Mouse (Mus musculus) kidney, postnatal 36 days (tissue): ENCODE measurements around the gene Dnajb9.
"Not testable (repeated sequence)": the region's sequence is repeated elsewhere in the genome, so short reads cannot be mapped to it uniquely, and the experiment has no call there.

Source experiments
- DNase-seq, 2 experiments: peaks; one replicate each; pipeline ENCODE4 v3.0.0; 2021 to 2022; ENCODE audit warnings: mixed read lengths in 2 of 2

The Dnajb9 gene

DNA sequence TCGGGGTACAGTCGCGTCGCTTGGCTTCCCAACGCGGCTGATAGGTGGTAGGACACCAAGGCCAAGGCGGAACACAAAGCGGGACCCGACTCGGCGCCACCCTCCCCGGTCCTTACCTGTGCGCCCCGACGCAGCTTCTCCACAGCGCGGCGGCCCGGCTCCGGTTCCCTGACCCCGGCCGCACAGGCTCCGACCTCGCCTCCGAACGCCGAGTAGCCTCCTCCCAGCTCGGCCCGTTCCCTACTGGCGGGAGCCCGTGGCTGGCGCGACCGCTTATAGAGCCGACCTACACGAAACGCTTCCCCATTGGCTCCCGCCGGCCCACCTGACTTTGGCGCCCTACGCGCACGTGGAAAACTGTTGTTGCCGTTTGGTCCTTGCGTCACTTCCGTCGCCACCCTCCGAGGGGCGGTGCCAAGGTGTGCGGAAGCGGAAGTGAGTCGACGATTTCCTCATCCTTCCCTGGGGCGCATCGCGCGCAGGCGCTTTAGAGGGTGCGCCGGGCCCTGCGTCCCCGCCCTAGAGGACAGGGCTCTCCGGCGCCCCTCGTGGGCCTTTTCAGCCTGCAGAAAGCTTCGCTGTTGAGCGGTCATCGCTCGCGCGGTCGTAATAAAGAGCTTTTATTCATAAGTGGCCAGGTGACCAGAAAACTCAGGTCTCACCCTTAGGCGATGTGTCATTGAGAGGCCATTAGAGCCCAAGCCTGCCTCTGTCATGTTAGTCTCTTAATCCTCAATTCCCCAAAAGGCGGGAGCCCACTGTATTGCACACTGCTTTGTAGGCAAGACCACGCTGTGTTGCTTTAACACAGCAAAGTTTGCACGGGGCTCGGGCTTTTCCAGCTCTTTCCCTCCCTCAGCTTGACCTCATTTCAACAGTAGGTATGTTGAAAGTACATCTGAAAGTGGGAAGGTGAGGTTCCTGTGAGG lies at the start of gene Dnajb9:
Gene Dnajb9 (minus strand): TSS at position 503 of the 929 bp plus-strand sequence.
- peak; percentile 99 for DNase-seq

DNA sequence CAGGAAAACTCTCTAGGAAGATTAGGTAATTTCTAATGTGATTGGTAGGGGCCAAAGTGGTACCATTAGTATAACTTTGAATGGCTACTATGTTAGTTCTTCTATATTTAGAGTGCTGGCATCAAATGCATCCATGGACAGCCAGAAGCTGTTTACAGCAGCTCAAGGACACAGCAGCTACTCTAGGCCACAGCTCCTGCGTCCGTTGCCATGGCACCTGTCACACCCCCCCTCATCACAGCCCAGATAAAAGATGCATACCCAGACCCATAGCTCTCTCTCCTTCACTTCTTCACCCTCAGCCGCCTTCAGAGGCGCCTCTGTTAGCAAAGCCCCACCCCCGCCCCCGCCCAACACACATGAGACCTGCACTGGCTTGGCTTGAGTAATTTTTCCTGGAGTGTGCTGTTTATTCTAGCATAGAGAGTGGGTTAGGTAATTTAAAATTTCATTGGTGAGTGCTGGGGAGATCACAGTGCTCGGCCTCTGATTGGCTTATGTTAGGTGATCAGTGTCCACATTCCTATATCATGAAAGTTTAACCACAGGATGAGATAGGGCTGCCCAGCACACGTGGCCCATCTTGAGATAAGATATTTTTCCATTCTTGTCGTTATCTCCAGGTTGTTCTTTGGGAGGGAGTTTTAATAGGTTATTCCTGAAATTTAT lies 38.3 kb upstream of the Dnajb9 start:
- no peak for DNase-seq

DNA sequence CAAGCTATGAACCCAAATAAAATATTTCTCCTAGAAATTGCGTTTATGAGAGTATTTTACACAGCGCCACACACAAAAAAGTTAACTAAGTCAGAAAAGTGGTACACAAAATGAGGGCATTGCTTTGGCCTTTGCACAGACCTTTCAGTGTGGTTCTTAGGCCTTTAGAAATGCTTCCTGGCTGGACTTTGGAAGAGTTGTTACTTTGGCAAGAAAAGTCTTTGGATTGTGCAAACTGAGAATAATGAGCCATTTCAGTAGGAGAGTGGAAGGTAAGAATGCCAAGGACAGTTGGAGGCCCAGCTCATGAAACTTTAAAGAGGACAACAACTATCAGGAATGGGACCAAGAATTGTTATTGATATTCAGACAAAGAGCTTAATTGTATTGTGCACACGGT lies 35.6 kb upstream of the Dnajb9 start:
- DNase-seq = peak in 1 of 2 experiments; percentile 47

DNA sequence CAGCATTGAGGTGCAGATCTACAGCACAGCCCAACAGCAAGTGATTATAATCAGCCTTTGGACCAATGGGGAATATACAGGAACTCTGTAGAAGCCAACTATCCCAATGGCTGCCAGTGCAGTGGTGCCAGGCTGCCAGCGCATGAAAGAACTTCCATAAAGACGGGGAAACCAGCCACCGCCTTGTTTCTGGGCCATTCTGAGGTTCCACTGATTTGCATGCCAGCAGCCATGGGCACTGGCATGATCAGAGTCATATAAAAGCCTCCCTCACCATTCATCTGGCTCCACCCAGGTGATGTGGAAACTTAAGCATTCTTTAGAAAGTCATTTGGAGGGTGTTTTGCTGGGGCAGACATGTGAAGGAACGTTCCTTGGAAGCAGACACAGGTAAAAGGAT lies 32.3 kb upstream of the Dnajb9 start:
- no peak for DNase-seq

DNA sequence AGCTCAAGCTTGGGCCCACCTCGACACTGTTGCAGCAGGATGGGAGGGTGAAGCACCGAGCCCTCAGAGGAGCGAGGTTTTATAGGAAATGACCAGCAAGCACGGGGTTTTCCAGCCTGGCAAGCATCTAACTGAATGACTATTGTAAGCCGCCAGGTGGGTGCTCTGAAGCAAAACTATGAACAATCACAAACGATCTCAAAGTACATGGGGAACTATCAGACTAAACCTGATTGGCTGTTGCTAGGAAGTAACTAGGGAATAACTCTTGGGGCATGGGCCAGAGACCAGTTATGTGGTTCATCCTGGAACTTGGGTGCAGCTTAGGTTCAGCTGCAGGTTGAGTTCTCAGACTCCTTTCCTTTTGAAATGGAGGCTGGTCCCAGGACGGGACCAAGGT lies 31.0 kb upstream of the Dnajb9 start:
- no peak for DNase-seq

DNA sequence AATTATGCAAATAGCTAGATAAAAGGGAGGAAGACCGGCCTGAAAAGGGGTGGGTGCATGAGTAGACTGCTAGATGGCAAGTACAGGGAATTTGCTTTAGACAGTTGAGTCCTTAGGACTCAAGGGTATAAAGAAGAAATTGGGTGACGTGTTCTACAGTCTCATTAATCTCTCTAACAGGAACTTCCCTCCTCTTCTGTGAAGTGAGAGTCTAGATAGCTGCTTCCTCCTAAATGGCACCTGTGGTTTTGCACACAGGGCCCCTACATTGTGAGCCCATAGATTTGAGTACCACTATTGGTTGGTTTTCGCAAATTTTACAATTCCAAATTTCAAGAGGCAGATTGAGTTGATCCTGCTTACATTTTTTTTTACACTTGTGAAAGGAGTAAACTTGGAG lies 14.5 kb upstream of the Dnajb9 start:
- no peak for DNase-seq

DNA sequence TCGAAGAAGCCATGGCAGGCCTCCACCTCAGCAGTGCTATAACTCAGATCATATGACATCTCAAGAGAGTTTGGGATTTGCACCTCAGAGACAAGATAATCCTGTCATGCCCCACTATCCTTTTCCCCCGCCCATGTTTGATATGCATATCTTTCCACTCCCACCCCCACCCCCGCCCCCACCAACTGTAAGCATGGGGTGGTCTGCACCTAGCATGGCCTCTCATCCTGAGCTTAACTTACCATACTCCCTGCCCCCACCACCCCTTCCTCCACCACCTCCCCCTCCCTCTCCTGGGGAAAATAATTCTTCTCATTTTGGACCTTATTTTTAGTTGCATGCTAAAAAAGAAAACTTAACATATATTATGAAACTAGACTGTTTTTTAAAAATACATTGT lies 12.9 kb upstream of the Dnajb9 start:
- no peak for DNase-seq

DNA sequence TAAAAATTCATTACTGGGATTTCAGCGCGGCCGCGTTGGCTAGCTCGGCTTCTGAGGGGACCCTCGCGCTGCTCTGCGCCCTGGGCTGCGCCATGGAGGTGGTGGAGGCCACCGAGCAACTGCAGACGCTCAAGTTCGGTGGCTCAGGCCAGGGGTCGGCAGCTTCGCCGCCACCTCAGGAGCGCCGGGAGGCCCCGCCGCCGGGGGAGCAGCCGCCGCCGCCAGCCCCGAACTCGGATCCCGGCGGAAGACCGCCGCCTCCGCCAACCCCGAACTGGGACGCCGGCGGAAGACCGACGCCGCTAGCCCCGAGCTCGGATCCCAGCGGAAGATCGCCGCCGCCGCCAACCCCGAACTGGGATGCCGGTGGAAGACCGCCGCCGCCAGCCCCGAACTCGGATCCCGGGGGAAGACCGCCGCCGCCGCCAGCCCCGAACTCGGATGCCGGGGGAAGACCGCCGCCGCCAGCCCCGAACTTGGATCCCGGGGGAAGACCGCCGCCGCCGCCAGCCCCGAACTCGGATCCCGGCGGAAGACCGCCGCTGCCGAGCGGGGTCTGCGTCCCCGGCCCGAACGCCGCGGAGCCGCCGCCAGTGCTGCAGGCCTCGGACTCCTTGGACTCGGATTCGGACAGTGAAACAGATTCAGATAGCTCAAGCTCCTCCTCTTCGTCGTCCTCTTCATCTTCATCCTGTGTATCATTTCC lies 11.7 kb upstream of the Dnajb9 start:
- peak in 1 of 2 experiments; percentile 36 for DNase-seq

DNA sequence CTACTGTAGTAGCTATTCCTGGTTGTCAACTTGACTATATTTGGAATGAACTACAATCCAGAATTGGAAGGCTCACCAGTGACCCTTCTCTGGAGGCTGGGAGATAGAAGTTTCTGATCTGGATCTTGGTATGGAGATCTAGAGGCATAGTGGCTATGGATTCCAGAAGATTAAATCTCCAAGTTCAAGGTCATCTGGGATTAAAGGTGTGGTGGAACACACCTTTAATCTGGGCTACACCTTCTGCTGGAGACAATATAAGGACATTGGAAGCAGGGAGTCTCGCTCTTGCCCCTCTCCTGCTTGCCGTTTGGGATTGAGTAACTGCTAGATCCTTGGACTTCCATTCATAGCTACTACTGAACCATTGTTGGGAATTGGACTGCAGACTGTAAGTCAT lies 10.9 kb upstream of the Dnajb9 start, which contains the start of gene Pnpla8:
Gene Pnpla8 (plus strand): TSS at position 301 of the 400 bp plus-strand sequence.
- DNase-seq = not testable (repeated sequence)

DNA sequence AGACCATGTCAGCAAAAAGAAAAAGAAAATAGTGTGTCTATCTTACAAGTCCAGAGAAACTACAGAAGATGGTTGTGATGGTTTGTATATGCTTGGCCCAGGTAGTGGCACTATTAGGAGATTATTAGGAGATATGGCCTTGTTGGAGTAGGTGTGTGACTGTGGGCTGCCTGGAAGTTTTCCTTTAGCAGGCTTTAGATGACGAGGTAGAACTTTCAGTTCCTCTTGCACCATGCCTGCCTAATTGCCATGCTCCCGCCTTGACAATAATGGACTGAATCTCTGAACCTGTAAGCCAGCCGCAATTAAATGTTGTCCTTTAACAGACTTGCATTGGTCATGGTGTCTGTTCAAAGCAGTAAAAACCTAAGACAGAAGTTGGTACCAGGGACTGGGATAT lies 1.4 kb upstream of the Dnajb9 start:
- DNase-seq = no peak

DNA sequence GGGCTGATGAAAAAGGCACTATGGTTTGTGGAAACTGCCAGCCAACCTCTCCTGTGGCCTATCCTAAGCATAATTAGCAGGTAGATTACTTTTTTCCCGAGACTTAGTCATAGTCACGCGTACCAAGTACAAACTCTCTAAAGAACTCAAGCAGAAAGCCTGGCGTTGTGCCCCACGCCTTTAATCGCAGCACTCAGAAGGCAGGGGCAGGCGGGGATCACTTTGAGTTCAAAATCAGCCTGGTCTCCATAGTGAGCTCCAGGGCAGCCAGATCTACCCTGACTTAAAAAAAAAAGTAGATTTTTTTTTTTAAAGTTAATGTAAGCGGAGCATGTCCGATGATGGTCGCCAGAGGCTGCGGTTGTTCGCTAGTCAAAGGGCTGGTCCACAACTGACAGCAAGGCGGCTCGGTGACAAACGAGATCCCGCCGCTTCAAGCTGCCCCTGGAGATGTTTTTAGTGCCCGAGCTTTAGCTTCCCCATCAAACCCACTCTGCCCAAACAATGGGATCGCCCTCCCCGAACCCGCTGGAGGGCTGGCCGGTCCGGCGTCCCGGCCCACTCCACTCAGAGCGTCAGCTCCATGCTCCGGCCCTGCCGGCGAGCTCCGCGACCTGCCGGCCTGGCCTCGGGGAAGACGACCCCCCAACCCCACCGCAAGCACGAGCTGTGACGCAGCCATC lies 844 bp downstream of the Dnajb9 start:
- DNase-seq = peak; percentile 87 to 90

DNA sequence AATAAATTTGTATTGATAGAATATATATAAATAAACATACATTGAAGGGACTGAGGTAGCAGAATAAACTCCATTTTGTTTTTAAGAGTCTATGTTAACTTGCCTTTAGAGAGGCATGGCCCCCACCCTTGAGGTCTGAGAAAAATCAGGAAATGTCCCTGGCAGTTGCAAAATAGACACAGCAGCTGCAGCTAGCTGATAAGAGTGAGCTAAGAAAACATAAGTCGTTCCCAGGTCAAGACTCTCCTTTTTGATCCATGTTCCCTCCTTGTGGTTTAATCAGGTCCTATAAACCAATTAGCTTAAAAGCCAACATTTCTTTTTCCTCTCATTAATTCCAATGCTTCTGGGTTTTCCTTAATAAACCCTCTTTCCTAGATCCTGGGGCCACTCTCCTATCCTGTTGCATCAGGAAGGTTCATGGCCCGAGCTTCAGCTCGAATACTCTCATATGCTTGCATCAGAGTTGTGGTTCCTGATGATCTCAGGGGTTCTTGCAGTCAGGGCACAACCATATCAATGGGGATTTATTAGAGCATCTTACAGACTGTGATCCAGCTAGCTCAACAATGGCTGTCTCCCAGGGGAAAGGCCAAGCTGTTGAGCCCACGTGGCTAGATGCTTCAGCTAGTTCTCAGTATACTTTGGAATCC lies 12.1 kb downstream of the Dnajb9 start:
- no peak for DNase-seq

DNA sequence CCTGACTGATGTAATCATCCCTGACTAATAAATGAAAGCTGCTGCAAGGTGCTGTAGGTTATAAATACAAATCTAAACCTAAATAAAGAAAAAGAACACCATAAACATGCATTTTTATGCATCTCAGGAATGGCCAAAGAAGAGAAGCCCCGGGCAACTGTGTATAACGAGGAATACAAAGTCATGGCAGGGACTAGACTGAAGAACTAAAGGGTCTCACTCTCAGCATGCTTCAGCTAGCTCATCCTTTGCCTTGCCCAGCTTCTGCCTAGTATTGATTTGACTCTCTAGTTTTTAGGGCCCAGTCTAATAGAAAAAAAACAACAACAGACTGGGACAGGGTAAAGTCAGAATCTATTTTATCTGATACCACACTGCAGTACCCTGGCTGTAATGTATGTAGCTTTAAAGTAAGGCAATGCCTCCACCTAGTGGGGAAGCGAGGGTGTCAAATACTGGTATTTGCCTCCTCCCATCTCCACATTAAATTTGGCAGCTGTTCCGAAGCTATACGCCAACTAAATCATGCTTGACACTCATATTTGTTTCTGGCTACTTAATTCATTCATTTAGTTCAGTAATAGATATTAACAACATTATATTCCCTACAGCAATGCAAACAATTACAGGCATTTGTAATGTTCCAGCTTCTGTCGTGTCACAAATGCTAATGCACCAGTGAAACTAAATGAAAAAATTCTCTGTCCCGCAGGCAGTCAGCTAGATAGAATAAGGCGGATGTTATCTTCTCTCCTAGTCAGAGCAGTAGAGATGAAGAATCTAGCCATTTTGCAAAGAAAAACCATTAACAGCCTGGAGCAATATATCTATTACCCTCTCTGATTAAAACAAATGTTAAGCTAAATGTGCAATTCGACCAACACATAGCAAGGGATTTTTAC lies 28.8 kb downstream of the Dnajb9 start:
- peak; percentile 33 to 48 for DNase-seq

DNA sequence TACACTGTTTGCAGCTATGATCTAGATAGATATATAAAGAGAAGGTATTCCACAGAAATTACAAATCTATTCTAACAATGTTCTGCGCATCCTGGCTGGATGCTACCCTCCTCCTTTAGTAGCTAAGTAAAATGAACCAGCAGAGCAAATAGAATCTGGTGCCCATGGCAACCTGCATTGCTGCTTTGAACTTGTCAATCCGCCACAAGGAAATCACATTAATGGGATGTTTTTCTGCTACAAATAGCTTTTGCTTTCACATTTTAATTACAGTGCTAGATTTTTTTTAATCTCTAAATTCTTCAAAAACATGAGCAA lies 33.1 kb downstream of the Dnajb9 start:
- no peak for DNase-seq

DNA sequence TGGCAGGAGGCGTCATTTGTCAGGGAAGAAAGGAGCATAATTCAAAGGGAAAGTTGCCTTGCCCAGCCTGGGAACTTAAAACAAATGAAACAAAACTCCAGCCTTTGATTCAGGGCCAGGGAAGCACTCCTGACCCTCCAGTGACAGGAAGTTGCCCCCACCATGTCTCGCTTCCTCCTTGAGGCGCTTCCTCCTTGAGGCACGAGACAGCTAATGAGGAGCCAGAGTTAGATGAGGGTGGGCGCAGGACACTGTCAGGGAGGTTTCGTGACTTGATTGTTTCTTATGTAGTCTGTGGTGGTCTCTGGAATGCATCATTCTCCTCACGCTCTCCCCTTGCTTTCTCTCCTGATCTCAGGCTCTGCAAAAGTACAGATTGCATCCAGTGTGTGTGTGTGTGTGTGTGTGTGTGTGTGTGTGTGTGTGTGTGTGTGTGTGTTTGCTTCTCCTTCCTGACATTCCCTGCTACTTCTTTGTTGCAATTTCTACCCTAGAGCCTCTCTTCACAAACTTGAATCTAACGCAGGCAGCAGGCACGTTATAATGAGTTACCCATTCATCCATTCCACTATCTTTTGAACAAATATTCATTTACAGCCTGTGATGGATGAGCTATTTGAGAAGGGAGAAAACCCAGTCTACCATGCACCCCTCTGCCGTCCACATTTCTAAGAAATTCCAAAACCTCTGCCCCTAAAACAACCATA lies 33.6 kb downstream of the Dnajb9 start:
- peak in 1 of 2 experiments; percentile 5 for DNase-seq

DNA sequence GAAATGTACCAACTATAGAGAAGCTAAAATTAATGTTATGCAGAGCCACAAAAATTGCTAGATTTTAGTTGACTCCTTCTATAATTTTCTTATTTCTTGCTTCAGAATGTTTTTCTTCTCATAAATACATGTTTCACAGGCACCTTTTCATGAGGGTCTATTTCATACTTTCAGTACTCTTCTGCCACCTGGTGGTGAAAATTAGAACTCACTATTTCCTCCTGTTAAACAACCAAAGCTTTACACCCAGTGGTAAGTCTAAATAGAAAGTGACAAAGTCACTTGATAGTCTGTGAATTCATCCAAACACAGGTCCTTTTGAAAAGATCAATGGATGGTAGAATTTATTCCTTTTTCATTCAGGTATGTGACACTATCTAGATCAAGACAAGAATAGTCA lies 43.2 kb downstream of the Dnajb9 start:
- peak; percentile 47 to 62 for DNase-seq

DNA sequence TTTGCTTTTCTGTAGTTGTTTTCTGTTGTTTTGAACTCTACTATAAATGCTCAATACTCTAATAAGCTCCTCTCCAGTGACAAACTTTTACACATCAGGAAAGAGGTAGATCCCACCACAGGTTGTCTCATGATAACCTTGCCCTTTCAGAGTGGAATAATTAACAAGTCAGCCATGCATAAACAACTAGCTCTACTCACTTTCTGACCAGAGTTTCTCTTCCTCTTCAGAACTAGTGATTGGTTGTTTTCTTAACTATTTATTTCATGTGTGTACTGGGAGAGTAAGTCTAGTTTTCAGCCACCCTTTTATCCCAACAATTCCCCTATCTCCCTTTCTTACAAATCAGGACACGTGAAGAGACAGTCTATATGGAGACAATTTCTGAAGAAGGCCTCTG lies 50.8 kb downstream of the Dnajb9 start:
- no peak for DNase-seq
